Mouse (Mus musculus): ENCODE results near the gene Tmem52.
"Not testable (repeated sequence)": the region's sequence is repeated elsewhere in the genome, so short reads cannot be mapped to it uniquely, and the experiment has no call there.

The Tmem52 gene

GRCm38 (mm10) chr4:155472716-155473290 is 3.9 kb downstream of the Tmem52 start:
- peak; percentile 86 for DNase-seq

- peak; percentile 83 for DNase-seq
Measured at GRCm38 (mm10) chr4:155473319-155473718, 4.4 kb downstream of the Tmem52 start.

GRCm38 (mm10) chr4:155473796-155474195 is 4.9 kb downstream of the Tmem52 start:
- DNase-seq = not testable (repeated sequence)

- DNase-seq = peak; percentile 83
Measured at GRCm38 (mm10) chr4:155481381-155482124, 12.6 kb downstream of the Tmem52 start.

GRCm38 (mm10) chr4:155482125-155482480 is 13.2 kb downstream of the Tmem52 start:
- no peak for DNase-seq

- DNase-seq = no peak
Measured at GRCm38 (mm10) chr4:155482733-155483540, 14.0 kb downstream of the Tmem52 start.

- DNase-seq = no peak
Measured at GRCm38 (mm10) chr4:155485521-155485920, 16.6 kb downstream of the Tmem52 start.

GRCm38 (mm10) chr4:155487746-155488145 is 18.8 kb downstream of the Tmem52 start:
- no peak for DNase-seq

- DNase-seq = peak; percentile 55
Measured at GRCm38 (mm10) chr4:155488232-155489025, 19.5 kb downstream of the Tmem52 start.

- DNase-seq = no peak
Measured at GRCm38 (mm10) chr4:155489101-155489970, 20.4 kb downstream of the Tmem52 start.

GRCm38 (mm10) chr4:155490456-155490855 is 21.5 kb downstream of the Tmem52 start:
- DNase-seq = no peak

- DNase-seq = peak; percentile 92
Measured at GRCm38 (mm10) chr4:155490990-155491504, 22.1 kb downstream of the Tmem52 start, which contains the start of gene Gnb1. Gene Gnb1 (plus strand): TSS chr4:155491361.

GRCm38 (mm10) chr4:155491529-155492130 is 22.7 kb downstream of the Tmem52 start:
- DNase-seq = peak; percentile 49

GRCm38 (mm10) chr4:155492131-155492633 is 23.3 kb downstream of the Tmem52 start:
- peak; percentile 48 for DNase-seq

GRCm38 (mm10) chr4:155494891-155495290 is 26.0 kb downstream of the Tmem52 start:
- DNase-seq = no peak

- DNase-seq = no peak
Measured at GRCm38 (mm10) chr4:155497963-155498362, 29.0 kb downstream of the Tmem52 start.

GRCm38 (mm10) chr4:155501126-155501525 is 32.2 kb downstream of the Tmem52 start:
- DNase-seq = peak; percentile 47

GRCm38 (mm10) chr4:155505067-155505466 is 36.2 kb downstream of the Tmem52 start:
- DNase-seq = no peak

- DNase-seq = no peak
Measured at GRCm38 (mm10) chr4:155505671-155506295, 36.9 kb downstream of the Tmem52 start.

GRCm38 (mm10) chr4:155508614-155509013 is 39.7 kb downstream of the Tmem52 start:
- no peak for DNase-seq
